Mouse (Mus musculus) G1E (cell line): ENCODE results near the gene Vps37c. TPM values are rescaled to one million over a fixed set of nuclear protein-coding genes. Genes with fewer than 3 reads are reported as not detected.

Source experiments
- ATAC-seq: 2 replicates; pipeline ENCODE4 v1.8.0; 2016; ENCODE audit warnings: mild to moderate bottlenecking; ENCODE audit not compliant: insufficient number of reproducible peaks, poor library complexity, low FRiP score, severe bottlenecking; ENCODE audit errors: extremely low read depth
- DNase-seq: peaks from one replicate; pipeline ENCODE4 v3.0.0; 2012; ENCODE audit warnings: low spot score
- H3K27me3 ChIP-seq: 2 replicates; pipeline ENCODE4 v1.6.1; 2012; ENCODE audit warnings: mild to moderate bottlenecking, low read length, inconsistent platforms; ENCODE audit not compliant: insufficient read depth
- H3K36me3 ChIP-seq: replicated peaks from 2 replicates; pipeline ENCODE3; 2012; ENCODE audit warnings: mild to moderate bottlenecking, inconsistent platforms
- H3K4me1 ChIP-seq: 2 replicates; pipeline ENCODE4 v1.6.1; 2012; ENCODE audit warnings: low read depth, low read length, inconsistent platforms, mixed read lengths; ENCODE audit not compliant: insufficient read depth
- H3K4me3 ChIP-seq: 2 replicates; pipeline ENCODE4 v1.5.1; 2012; ENCODE audit warnings: low read depth, mild to moderate bottlenecking, inconsistent platforms, low read length, moderate library complexity, mixed read lengths
- H3K9me3 ChIP-seq: replicated peaks from 2 replicates; pipeline ENCODE4 v1.6.1; 2012; ENCODE audit warnings: inconsistent platforms
- CTCF ChIP-seq: IDR thresholded peaks from 2 replicates; pipeline ENCODE4 v1.5.1; 2012; ENCODE audit warnings: low read depth, low read length, inconsistent platforms, mixed read lengths
- GATA1 ChIP-seq: IDR thresholded peaks from 2 replicates; pipeline ENCODE4 v1.6.1; 2012; ENCODE audit warnings: borderline replicate concordance, low read length, inconsistent platforms, mixed read lengths
- GATA2 ChIP-seq: IDR thresholded peaks from 2 replicates; pipeline ENCODE4 v1.6.1; 2012; ENCODE audit warnings: low read depth, low read length, inconsistent platforms, borderline replicate concordance
- POLR2AphosphoS5 ChIP-seq: IDR thresholded peaks from 2 replicates; pipeline ENCODE4 v1.6.1; 2012; ENCODE audit warnings: low read depth, low read length, inconsistent platforms; ENCODE audit not compliant: insufficient replicate concordance
- TAL1 ChIP-seq: conservative IDR thresholded peaks from 2 replicates; pipeline ENCODE4 v1.6.1; 2012; ENCODE audit warnings: low read depth, low read length, inconsistent platforms, mixed read lengths
- polyA plus RNA-seq: library from polyadenylated mRNA; stranded (reverse); fragments of >175 nt; gene quantifications from 2 replicates; pipeline ENCODE4 v1.2.3, GENCODE M21; 2012
- total RNA-seq, 2 experiments: library from RNA; stranded (forward) in 1 of 2; stranded (reverse) in 1 of 2; fragments of 200-1000 nt in 1 of 2; fragments of >200 nt in 1 of 2; fragmentation: Nextera tagmentation in 1 of 2; gene quantifications; 2 replicates each; pipeline ENCODE4 v1.2.3; 2014 to 2017

The Vps37c gene
- total and polyA plus RNA-seq, 3 experiments = 5.2 to 34.9 (median 16.3) TPM

DNA sequence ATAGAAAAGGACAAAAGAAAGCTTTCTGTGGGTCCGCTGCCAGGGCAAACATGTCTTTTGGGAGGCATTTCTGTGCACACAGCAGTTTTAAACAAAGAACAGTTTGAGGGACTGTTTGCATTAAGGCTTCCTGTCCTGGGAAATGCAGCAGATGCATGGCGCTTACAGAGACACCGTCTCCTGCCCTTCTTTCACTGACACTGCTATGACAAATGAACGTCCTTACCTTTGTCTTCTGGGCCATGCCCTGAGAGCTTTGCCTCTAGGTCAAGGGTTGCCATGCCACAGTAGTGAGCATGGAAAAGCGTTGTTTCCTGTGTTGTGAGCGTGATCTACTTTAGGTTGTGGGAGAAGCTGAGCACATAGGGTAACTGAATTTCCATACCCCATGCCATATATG is 70.2 kb downstream of the Vps37c start:
- TF ChIP-seq POLR2AphosphoS5 = no peak
- TF ChIP-seq GATA1 = no peak
- no peak for TF ChIP-seq GATA2
- no peak for TF ChIP-seq TAL1
- no peak for TF ChIP-seq CTCF
- ATAC-seq = no peak
- no peak for DNase-seq
- H3K9me3 ChIP-seq = no peaks in the 10 kb centered on the region
- H3K27me3 ChIP-seq = no peaks in the 10 kb centered on the region
- H3K36me3 ChIP-seq = no peaks in the 10 kb centered on the region
- H3K4me3 ChIP-seq = no peak overlapping the region
- H3K4me1 ChIP-seq = no peaks in the 10 kb centered on the region

DNA sequence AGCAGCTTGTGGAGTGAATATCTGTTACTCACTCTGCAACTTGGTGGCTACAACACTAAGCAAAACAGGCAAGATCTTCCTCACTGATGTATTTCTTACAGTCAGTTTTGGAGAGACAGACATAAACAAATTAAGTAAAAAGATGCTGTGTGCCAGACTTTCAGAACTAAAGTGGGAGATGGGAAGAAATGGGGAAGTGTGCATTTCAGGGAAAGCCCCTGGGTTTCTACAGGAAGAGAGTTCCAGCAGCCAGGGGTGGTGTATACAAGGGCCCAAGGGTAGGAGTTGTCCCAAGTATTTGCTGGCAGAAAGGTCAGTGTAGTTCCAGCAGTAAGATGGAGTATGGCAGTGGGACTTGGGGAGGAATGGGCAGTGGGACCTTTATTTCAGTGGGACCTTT is 71.0 kb downstream of the Vps37c start:
- Histone ChIP-seq H3K27me3 (no peaks in the 10 kb centered on the region), H3K36me3 (no peaks in the 10 kb centered on the region), H3K4me1 (no peaks in the 10 kb centered on the region), H3K9me3 (no peaks in the 10 kb centered on the region), H3K4me3 (no peak overlapping the region)
- TF ChIP-seq CTCF = no peak
- no peak for TF ChIP-seq TAL1
- TF ChIP-seq GATA1 = no peak
- DNase-seq = no peak
- ATAC-seq = no peak

DNA sequence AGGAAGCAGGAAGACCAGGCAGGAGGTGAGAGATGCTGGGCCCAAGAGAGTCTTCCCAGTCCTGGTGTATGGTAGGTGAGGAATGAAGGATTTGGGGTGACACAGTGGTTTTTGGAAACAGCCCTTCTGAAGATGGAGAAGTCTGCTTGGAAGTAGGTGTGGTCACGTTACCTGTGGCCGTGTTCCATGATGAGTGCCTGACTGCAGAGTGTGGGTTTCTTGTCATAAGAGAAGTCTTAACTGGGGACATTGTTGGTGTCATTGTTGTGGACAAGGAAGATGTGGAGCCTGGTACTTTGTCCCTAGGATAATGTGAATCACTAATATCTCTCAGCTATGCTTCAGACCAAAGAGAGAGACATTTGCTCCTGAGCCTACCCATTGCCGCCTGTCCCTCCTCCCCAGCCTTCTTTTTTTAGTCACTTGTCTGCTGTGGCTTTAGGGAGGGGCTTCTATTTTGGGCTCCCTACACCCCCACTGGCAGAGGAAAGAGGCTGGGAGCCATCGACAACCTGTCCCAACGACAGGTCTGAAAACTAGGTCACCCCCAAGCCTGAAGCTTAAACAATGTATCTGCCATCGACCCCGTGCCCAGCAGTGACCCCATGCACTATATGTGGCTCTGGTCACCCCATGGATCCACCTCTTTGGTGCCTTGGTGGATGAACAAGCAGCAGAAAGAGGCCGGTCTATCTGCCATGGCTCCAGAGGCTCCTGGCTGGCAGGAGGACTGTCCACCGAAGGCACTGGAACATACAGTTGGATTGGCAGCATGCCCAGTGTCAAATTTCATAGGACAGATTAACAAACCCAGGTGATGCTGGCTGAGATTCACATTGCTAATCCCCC is 71.7 kb downstream of the Vps37c start:
- no peaks in the 10 kb centered on the region for H3K27me3 ChIP-seq
- H3K4me3 ChIP-seq = no peak overlapping the region
- H3K4me1 ChIP-seq = no peaks in the 10 kb centered on the region
- no peak for TF ChIP-seq TAL1
- no peak for TF ChIP-seq POLR2AphosphoS5
- no peak for TF ChIP-seq CTCF
- TF ChIP-seq GATA1 = no peak
- no peak for TF ChIP-seq GATA2
- H3K36me3 ChIP-seq = no peaks in the 10 kb centered on the region
- no peak for DNase-seq
- ATAC-seq = no peak
- no peaks in the 10 kb centered on the region for H3K9me3 ChIP-seq

DNA sequence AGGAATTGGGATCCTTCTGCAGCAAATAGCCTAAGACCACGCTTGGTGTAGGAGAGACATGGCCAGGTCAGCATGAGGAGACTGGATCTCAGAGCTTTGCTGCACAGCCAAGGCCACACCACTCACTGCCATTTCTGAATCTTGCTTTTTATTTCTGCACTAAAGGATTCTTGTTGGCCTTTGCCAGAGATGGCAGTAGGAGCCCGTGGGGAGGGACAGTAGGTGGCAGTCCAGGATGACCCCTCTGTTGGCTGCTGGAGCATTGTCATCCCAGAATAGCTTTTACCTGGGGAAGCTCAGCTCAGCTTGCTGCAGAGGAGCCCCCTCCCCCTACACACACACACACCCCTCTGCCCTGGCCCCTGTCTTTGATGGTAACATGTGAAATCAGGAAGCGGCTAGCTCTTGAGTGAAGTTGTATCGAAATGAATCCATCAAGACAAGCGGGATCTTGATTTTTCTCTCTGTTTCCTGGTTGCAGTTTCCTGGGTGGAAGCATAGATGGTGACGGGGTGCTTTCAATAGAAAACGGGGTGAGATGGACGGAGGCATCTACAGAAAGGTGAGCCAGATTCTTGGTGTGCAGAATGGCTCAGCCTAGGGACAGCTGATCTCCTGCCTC is 73.4 kb downstream of the Vps37c start:
- H3K9me3 ChIP-seq = no peaks in the 10 kb centered on the region
- H3K36me3 ChIP-seq = no peaks in the 10 kb centered on the region
- TF ChIP-seq POLR2AphosphoS5 (no peak), CTCF (no peak), TAL1 (no peak), GATA1 (no peak), GATA2 (no peak)
- ATAC-seq = no peak
- H3K4me3 ChIP-seq = no peak overlapping the region
- no peaks in the 10 kb centered on the region for H3K4me1 ChIP-seq
- no peak for DNase-seq
- H3K27me3 ChIP-seq = no peaks in the 10 kb centered on the region

DNA sequence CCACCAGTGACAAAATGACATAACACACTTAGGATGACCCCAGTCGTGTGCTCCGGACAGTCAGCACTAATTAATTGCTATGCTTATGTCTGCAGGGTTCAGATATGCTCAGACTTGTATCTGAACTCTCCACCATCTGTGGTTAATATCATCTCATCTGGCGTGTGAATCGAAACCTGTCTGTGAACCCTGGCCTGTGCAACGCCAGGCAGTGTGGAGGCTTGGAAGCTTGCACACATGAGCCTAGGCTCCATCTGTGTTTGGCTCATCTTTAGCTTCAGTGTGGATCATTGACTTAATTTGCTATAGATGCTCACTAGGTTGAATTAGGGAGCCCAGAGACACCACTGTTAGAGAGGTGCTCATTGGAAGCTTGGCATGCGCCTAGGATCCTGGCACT is 73.9 kb downstream of the Vps37c start:
- H3K4me1 ChIP-seq = no peaks in the 10 kb centered on the region
- no peak overlapping the region for H3K4me3 ChIP-seq
- TF ChIP-seq CTCF = no peak
- TF ChIP-seq POLR2AphosphoS5 = no peak
- TF ChIP-seq TAL1 = no peak
- TF ChIP-seq GATA1 = no peak
- no peak for TF ChIP-seq GATA2
- ATAC-seq (no peak), DNase-seq (no peak)
- no peaks in the 10 kb centered on the region for H3K9me3 ChIP-seq
- H3K36me3 ChIP-seq = no peaks in the 10 kb centered on the region
- H3K27me3 ChIP-seq = peaks cover 3% of the 10 kb centered on the region; the same call in 1 of the 2 replicates

DNA sequence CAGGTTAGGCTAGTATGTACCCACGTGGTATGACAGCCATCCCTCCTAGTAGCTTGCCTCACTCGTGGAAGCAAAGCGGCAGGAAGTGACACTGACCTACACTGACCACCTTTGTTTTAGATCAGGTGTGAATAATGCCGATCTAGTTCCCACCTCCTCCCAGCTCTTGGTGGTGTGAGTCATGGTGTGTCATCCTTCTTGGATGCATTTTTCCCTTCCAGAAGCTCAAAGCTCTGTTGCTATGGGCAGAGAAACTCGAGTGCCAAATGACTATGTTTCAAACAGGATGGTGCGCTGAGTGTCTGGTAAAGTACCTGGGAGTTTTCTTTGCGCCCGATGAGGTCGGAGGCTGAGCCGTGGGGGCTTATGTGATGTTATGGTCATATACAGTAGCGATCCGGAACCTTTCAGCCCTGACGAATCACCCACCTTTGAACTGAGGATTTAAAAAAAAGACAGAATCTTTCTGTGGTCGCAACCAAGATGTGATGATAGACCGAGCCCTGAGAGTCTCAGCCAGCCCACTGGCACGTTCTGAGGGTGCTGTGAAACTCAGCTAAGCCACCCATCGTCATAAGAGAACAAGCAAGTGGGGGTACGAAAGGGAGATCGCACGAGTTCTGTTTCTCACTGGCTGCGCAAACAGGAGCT is 75.0 kb downstream of the Vps37c start:
- ATAC-seq (no peak), DNase-seq (no peak)
- no peaks in the 10 kb centered on the region for H3K36me3 ChIP-seq
- H3K4me3 ChIP-seq = no peak overlapping the region
- no peaks in the 10 kb centered on the region for H3K4me1 ChIP-seq
- peaks cover 6% of the 10 kb centered on the region; the same call in 1 of the 2 replicates for H3K27me3 ChIP-seq
- TF ChIP-seq GATA2 (no peak), CTCF (no peak), GATA1 (no peak), TAL1 (no peak), POLR2AphosphoS5 (no peak)
- no peaks in the 10 kb centered on the region for H3K9me3 ChIP-seq

Other genes starting within 250 kb of the Vps37c start
- not detected in 2 replicates for gene Lrrc10b, start 231.3 kb upstream of the Vps37c start, total RNA-seq (2014; fragmentation: Nextera tagmentation)
- gene Lrrc10b, start 231.3 kb upstream of the Vps37c start, total RNA-seq (2017) = 0.06 TPM in 1 of 2 replicates, not detected in the other
- gene Lrrc10b, start 231.3 kb upstream of the Vps37c start, polyA plus RNA-seq = not detected in 2 replicates
- 0.53 and 1.1 TPM in 2 replicates for gene Ppp1r32, start 205.8 kb upstream of the Vps37c start, total RNA-seq (2014; fragmentation: Nextera tagmentation)
- 0.12 TPM in 1 of 2 replicates, not detected in the other for gene Ppp1r32, start 205.8 kb upstream of the Vps37c start, total RNA-seq (2017)
- 0.51 and 0.52 TPM in 2 replicates for gene Ppp1r32, start 205.8 kb upstream of the Vps37c start, polyA plus RNA-seq
- 108 and 119 TPM in 2 replicates for gene Cpsf7, start 163.5 kb upstream of the Vps37c start, total RNA-seq (2014; fragmentation: Nextera tagmentation)
- 48.5 and 48.6 TPM in 2 replicates for gene Cpsf7, start 163.5 kb upstream of the Vps37c start, total RNA-seq (2017)
- 47.4 and 69.0 TPM in 2 replicates for gene Cpsf7, start 163.5 kb upstream of the Vps37c start, polyA plus RNA-seq
- gene Sdhaf2, start 162.6 kb upstream of the Vps37c start, total RNA-seq (2014; fragmentation: Nextera tagmentation) = 89.1 and 102 TPM in 2 replicates
- gene Sdhaf2, start 162.6 kb upstream of the Vps37c start, total RNA-seq (2017) = 145 and 154 TPM in 2 replicates
- gene Sdhaf2, start 162.6 kb upstream of the Vps37c start, polyA plus RNA-seq = 5.7 and 7.0 TPM in 2 replicates
- 20.3 and 25.6 TPM in 2 replicates for gene Tmem216, start 132.5 kb upstream of the Vps37c start, total RNA-seq (2014; fragmentation: Nextera tagmentation)
- 14.6 and 17.5 TPM in 2 replicates for gene Tmem216, start 132.5 kb upstream of the Vps37c start, total RNA-seq (2017)
- 1.7 and 1.9 TPM in 2 replicates for gene Tmem216, start 132.5 kb upstream of the Vps37c start, polyA plus RNA-seq
- 23.1 and 23.5 TPM in 2 replicates for gene Cyb561a3, start 111.6 kb upstream of the Vps37c start, total RNA-seq (2014; fragmentation: Nextera tagmentation)
- 18.0 and 22.5 TPM in 2 replicates for gene Cyb561a3, start 111.6 kb upstream of the Vps37c start, total RNA-seq (2017)
- gene Cyb561a3, start 111.6 kb upstream of the Vps37c start, polyA plus RNA-seq = 6.3 and 8.2 TPM in 2 replicates
- gene Tmem138, start 111.4 kb upstream of the Vps37c start, total RNA-seq (2014; fragmentation: Nextera tagmentation) = 50.1 and 61.6 TPM in 2 replicates
- 9.7 and 13.5 TPM in 2 replicates for gene Tmem138, start 111.4 kb upstream of the Vps37c start, total RNA-seq (2017)
- gene Tmem138, start 111.4 kb upstream of the Vps37c start, polyA plus RNA-seq = 4.6 and 5.0 TPM in 2 replicates
- 334 and 389 TPM in 2 replicates for gene Ddb1, start 83.4 kb upstream of the Vps37c start, total RNA-seq (2014; fragmentation: Nextera tagmentation)
- gene Ddb1, start 83.4 kb upstream of the Vps37c start, total RNA-seq (2017) = 516 and 542 TPM in 2 replicates
- 29.5 and 30.8 TPM in 2 replicates for gene Ddb1, start 83.4 kb upstream of the Vps37c start, polyA plus RNA-seq
- 10.9 and 11.7 TPM in 2 replicates for gene Tkfc, start 83.1 kb upstream of the Vps37c start, total RNA-seq (2014; fragmentation: Nextera tagmentation)
- 6.7 and 6.8 TPM in 2 replicates for gene Tkfc, start 83.1 kb upstream of the Vps37c start, total RNA-seq (2017)
- 2.7 and 4.6 TPM in 2 replicates for gene Tkfc, start 83.1 kb upstream of the Vps37c start, polyA plus RNA-seq
- 1.2 and 1.4 TPM in 2 replicates for gene Vwce, start 54.5 kb upstream of the Vps37c start, total RNA-seq (2014; fragmentation: Nextera tagmentation)
- gene Vwce, start 54.5 kb upstream of the Vps37c start, total RNA-seq (2017) = 0.06 and 0.16 TPM in 2 replicates
- 0.24 and 0.32 TPM in 2 replicates for gene Vwce, start 54.5 kb upstream of the Vps37c start, polyA plus RNA-seq
- 1.6 and 2.4 TPM in 2 replicates for gene Pga5, start 10.7 kb upstream of the Vps37c start, total RNA-seq (2014; fragmentation: Nextera tagmentation)
- 1.6 and 1.9 TPM in 2 replicates for gene Pga5, start 10.7 kb upstream of the Vps37c start, total RNA-seq (2017)
- 0.14 TPM in 2 replicates for gene Pga5, start 10.7 kb upstream of the Vps37c start, polyA plus RNA-seq
- not detected in 2 replicates for gene Cd5, start 50.3 kb downstream of the Vps37c start, total RNA-seq (2014; fragmentation: Nextera tagmentation)
- 0.11 and 0.17 TPM in 2 replicates for gene Cd5, start 50.3 kb downstream of the Vps37c start, total RNA-seq (2017)
- gene Cd5, start 50.3 kb downstream of the Vps37c start, polyA plus RNA-seq = not detected in 2 replicates
- gene Cd6, start 141.3 kb downstream of the Vps37c start, total RNA-seq (2014; fragmentation: Nextera tagmentation) = not detected in 2 replicates
- 0.11 and 0.41 TPM in 2 replicates for gene Cd6, start 141.3 kb downstream of the Vps37c start, total RNA-seq (2017)
- not detected in 2 replicates for gene Cd6, start 141.3 kb downstream of the Vps37c start, polyA plus RNA-seq
- not detected in 2 replicates for gene Slc15a3, start 151.0 kb downstream of the Vps37c start, total RNA-seq (2014; fragmentation: Nextera tagmentation)
- under 0.01 and 0.05 TPM in 2 replicates for gene Slc15a3, start 151.0 kb downstream of the Vps37c start, total RNA-seq (2017)
- gene Slc15a3, start 151.0 kb downstream of the Vps37c start, polyA plus RNA-seq = 0.01 and 0.02 TPM in 2 replicates
- 2.3 TPM in 1 of 2 replicates, not detected in the other for gene Tmem132a, start 181.2 kb downstream of the Vps37c start, total RNA-seq (2014; fragmentation: Nextera tagmentation)
- gene Tmem132a, start 181.2 kb downstream of the Vps37c start, total RNA-seq (2017) = 0.06 and 0.27 TPM in 2 replicates
- 0.01 TPM in 1 of 2 replicates, not detected in the other for gene Tmem132a, start 181.2 kb downstream of the Vps37c start, polyA plus RNA-seq
- gene Tmem109, start 193.3 kb downstream of the Vps37c start, total RNA-seq (2014; fragmentation: Nextera tagmentation) = 2.3 and 6.8 TPM in 2 replicates
- 11.6 and 12.2 TPM in 2 replicates for gene Tmem109, start 193.3 kb downstream of the Vps37c start, total RNA-seq (2017)
- gene Tmem109, start 193.3 kb downstream of the Vps37c start, polyA plus RNA-seq = 7.7 and 8.5 TPM in 2 replicates
- 79.4 and 88.8 TPM in 2 replicates for gene Prpf19, start 206.5 kb downstream of the Vps37c start, total RNA-seq (2014; fragmentation: Nextera tagmentation)
- 192 and 250 TPM in 2 replicates for gene Prpf19, start 206.5 kb downstream of the Vps37c start, total RNA-seq (2017)
- 81.9 and 89.0 TPM in 2 replicates for gene Prpf19, start 206.5 kb downstream of the Vps37c start, polyA plus RNA-seq
- gene Zp1, start 231.9 kb downstream of the Vps37c start, total RNA-seq (2014; fragmentation: Nextera tagmentation) = not detected in 2 replicates
- gene Zp1, start 231.9 kb downstream of the Vps37c start, total RNA-seq (2017) = not detected in 2 replicates
- 0.03 TPM in 1 of 2 replicates, not detected in the other for gene Zp1, start 231.9 kb downstream of the Vps37c start, polyA plus RNA-seq
- gene Ptgdr2, start 248.4 kb downstream of the Vps37c start, total RNA-seq (2014; fragmentation: Nextera tagmentation) = not detected in 2 replicates
- 0.12 TPM in 1 of 2 replicates, not detected in the other for gene Ptgdr2, start 248.4 kb downstream of the Vps37c start, total RNA-seq (2017)
- not detected in 2 replicates for gene Ptgdr2, start 248.4 kb downstream of the Vps37c start, polyA plus RNA-seq